Mouse (Mus musculus) embryo, embryonic 10.5 days (tissue): Measurements from ENCODE around the gene Snrpa1.

Source experiments
- DNase-seq: peaks from one replicate; pipeline ENCODE4 v3.0.0-alpha.2; 2015; ENCODE audit warnings: low spot score

Gene Snrpa1

DNA sequence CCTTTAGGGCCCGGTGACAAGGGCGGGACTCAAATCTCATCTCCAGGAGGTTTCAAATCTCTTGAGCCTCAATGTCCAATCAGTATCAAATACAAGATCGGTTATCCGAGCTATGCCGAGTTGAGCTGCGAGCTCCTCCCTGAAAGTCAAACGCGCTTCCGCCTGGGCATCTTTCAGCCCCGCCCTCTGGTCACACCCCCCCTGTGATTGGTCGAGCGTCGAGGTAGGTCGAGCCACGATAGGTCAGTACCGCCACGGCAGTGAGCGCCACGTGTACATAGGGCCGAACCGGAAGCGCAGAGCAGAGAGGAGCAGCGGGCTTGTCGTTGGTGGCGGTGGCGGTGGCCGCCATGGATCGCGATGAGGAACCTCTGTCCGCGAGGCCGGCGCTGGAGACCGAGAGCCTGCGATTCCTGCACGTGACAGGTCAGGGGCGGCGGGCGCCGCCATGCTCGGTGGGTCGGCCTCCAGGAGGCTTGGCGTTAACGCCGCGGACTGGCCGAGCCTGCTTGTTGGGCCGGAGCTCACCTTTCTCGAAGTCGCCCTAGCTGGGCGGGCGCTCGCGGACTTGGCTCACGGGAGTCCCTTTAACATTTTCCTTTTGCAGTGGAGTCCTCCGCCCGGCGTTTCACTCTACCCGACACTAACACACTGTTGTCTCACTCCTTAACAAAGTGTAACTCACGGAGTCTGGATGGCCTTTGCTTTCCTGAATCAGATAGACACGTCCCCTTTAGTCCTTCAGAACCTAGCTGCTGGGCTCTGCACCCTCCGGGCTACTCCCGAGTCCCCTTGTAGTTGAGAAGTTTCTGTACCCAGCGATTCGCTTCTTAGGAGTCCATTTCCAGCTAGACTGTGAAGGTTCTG, 20.8 kb downstream of the Snrpa1 start, which contains the start of gene Selenos:
Gene Selenos, plus strand, starts transcription at position 286 of the 867 bp plus-strand sequence.
- peak; percentile 99 for DNase-seq

DNA sequence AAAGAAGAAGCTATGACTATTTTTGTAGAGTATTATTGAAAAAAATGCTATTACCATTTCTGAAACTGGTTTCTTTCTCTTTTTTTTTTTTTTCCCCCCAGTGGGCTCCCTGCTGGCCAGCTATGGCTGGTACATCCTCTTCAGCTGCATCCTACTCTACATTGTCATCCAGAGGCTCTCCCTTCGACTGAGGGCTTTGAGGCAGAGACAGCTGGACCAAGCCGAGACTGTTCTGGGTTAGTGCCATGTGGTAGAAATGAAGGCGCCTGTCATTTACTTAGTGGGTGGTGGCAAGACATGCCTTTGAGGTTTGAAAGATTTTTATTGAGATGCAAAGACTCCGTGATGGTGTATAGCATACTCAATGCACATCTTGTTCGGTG, 21.4 kb downstream of the Snrpa1 start:
- DNase-seq: no peak

- DNase-seq: no peak
These were observed 25.0 kb downstream of the Snrpa1 start for GRCm38 (mm10) chr7:66083757-66084156.

GRCm38 (mm10) chr7:66084546-66084945, 25.7 kb downstream of the Snrpa1 start:
- no peak for DNase-seq

DNA sequence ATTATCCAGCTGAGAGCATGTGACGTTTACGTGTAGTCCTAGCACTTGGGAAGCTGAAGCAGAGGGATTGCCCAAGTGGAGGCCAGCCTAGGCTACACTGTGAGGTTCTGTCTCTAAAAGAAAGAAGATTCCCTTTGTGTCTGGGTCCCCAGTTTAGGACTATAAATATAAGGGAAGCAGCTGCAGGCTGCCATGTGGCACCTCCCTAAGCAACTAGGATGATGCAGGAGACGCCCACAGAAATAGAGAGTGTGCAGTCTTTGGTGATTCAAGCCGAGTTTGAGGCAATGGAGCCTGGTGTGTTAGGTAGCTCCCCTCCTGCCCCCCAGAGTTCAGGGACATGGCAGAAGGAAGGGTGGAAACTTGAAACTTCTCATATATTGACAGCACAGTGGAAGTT, 28.8 kb downstream of the Snrpa1 start:
- DNase-seq: no peak

- DNase-seq: no peak
These were observed 29.3 kb downstream of the Snrpa1 start for GRCm38 (mm10) chr7:66088077-66088476.

GRCm38 (mm10) chr7:66090676-66091190, 31.9 kb downstream of the Snrpa1 start:
- DNase-seq: no peak

DNA sequence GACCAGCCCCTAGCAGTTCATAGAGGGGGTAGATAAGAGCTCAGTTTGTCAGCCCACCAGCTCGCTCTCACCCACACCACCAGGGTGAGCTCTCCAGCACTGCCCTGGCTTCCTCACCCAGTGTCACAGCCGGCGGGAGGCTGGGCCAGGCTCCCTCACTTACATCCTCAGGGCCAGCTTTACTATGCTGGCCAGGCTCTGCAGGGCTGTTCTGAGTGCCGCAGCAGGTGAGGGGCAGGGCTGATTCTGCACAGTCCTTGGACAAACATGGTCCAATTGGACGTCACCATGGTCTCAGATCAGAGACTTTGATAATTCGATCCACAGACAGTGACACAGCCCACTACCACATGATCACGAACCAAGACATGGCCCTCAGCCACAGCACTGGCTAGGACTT, 32.8 kb downstream of the Snrpa1 start:
- no peak for DNase-seq

GRCm38 (mm10) chr7:66092656-66093055, 33.9 kb downstream of the Snrpa1 start:
- DNase-seq: no peak

DNA sequence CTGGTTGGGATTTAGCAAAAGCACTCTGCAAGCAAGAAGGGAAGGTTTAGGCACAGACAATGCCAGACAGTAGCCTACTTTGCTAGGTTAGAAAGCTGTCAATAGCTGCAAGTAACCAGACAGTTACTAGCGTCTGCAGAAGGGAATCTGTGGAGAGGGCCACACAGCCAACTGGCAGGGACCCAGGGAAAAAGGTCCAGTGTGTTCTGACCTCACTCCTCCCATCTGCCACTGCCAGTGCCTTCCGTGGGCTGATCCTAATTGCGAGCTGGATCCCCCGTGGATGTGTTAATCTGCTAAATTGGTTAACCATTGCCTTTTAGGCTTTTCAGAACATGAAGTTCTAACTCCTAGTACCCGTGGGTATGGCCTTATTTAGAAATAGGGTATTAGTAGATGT, 35.3 kb downstream of the Snrpa1 start:
- DNase-seq: no peak

- DNase-seq: no peak
These were observed 40.0 kb downstream of the Snrpa1 start for GRCm38 (mm10) chr7:66098803-66099202.

GRCm38 (mm10) chr7:66101866-66102265, 43.1 kb downstream of the Snrpa1 start:
- DNase-seq: peak; percentile 79

DNA sequence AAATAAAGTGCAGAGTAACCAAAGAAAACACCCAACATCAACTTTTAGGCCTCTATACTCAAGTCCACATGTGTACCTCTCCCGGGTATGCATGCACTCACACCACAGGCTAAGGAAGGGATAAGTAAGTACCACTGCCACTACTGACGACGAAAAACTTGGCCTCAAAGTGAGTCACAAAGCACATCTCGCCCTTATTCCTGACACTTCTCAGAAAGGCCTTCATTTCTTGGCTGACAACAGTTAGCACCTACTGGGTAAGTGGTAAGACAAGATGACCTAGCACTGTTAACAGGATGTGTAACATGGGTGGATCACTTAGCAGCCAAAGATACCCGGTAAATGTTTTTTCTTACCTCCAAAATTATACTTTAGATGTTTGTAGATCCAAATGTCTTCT, 45.7 kb downstream of the Snrpa1 start:
- no peak for DNase-seq

DNA sequence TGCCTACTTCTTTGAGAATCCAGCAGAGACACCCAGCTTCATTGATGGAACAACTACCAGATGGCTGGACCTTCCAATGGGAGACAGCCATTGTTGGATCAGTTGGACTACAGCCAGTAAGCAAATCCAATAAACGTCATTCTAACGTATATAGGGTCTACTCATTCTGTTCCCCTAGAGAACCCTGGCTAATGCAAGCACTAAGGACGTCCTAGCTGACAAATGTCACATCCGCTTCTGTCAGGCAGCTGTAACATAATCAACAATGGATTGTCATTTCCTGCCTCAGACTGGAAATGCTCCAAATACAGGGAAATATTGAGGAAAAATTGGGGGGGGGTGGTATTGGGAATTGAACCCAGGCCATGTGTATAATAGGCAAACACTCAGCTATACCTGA, 47.0 kb downstream of the Snrpa1 start:
- no peak for DNase-seq

- DNase-seq: no peak
These were observed 47.8 kb downstream of the Snrpa1 start for GRCm38 (mm10) chr7:66106581-66107056.

DNA sequence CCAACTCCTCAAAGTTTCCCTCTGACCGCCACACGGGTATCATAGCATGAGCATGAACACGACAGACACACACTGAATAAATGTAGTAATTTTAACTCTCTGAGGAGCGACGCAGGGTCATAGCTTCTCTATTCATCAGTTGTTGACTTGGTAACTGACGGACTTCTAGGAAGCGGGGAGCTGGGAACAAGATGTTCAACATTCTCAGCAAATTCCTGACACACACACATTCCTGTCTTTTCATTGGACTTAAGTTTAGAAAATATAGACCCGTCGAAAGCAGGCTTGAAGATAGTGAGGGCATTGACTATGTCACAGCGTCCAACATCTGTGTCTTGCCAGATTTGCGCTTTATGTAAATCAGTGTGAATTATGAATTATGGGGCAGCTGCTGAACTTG, 48.4 kb downstream of the Snrpa1 start:
- no peak for DNase-seq

DNA sequence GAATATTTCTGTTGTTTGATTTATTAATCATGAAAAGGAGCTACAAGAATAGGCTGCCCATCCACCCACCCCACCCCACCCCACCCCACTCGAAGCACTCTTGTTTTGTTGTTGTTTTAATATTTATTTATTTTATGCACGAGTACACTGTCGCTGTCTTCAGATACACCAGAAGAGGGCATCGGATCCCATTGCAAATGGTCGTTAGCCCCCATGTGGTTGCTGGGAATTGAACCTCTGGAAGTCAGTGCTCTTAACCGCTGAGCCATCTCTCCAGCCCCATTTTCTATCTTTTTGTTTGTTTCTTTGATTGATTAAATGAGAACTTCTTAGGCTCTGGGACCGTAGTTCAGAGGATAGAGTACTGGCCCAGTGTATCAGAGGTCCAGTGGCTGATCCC, 49.1 kb downstream of the Snrpa1 start:
- peak; percentile 68 for DNase-seq

DNA sequence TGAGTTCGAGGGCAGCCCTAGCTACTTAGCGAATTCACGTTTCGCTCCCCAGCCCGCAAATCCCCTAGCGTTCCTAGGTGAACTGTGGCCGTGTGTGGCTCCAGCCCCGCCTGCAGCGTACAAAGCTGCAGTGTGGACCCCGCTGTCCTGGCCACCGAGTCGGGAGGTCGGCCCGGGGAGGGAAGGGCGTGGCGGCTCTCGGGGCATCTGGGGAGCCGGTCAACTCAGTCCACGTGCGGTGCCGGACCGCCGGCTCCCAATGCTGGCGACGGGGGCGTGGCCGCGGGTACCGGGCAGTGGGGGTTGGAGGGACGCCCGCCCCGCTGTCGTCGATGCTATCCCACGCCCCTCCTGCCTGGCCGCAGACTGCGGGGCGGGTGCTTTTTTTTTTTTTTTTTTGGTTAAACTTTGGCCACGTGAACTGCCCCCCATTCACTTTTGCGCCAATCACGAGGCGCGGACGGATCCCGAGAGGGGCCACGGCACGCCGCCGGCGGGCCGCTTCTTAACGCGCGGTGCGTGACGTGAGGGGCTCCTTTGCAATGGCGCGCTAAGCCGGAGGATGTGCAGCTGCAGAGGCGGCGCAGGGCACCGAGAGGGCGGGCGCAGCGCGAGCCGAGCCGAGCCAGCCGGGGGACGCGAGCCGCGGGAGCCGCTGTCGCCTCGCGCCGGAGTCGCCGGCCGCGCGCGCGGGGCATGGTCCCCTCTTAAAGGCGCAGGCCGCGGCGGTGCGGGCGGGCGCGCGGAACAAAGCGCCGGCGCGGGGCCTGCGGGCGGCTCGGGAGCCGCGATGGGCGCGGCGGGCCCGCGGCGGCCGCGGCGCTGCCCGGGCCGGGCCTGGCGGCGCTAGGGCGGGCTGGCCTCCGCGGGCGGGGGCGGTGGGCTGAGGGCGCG, 50.4 kb downstream of the Snrpa1 start, which contains the start of gene Chsy1:
Gene Chsy1, plus strand, starts transcription at position 555 of the 894 bp plus-strand sequence.
- DNase-seq: peak; percentile 94

- DNase-seq: peak; percentile 62
These were observed 51.2 kb downstream of the Snrpa1 start for GRCm38 (mm10) chr7:66109855-66110635.

- peak; percentile 58 for DNase-seq
These were observed 51.9 kb downstream of the Snrpa1 start for GRCm38 (mm10) chr7:66110636-66111112.

GRCm38 (mm10) chr7:66111211-66111610, 52.4 kb downstream of the Snrpa1 start:
- DNase-seq: no peak
